Mouse (Mus musculus): ENCODE data around the gene Auts2.

GRCm38 (mm10) chr5:132265015-132265414, 278.1 kb downstream of the Auts2 start:
- TF ChIP-seq POLR2A (IDR thresholded peaks at IDR 0.05; ENCODE audit: borderline replicate concordance, low read depth, low read length) (no peak), CTCF (IDR thresholded peaks at IDR 0.05; ENCODE audit: low read depth, low read length) (no peak)

Data from bone marrow macrophage, adult 2 months (primary cell).